Mouse (Mus musculus): ENCODE results near the gene Madcam1. TPM values are rescaled to one million over a fixed set of nuclear protein-coding genes. Genes with fewer than 3 reads are reported as not detected.

The Madcam1 gene
- not detected for total RNA-seq (2023)

DNA sequence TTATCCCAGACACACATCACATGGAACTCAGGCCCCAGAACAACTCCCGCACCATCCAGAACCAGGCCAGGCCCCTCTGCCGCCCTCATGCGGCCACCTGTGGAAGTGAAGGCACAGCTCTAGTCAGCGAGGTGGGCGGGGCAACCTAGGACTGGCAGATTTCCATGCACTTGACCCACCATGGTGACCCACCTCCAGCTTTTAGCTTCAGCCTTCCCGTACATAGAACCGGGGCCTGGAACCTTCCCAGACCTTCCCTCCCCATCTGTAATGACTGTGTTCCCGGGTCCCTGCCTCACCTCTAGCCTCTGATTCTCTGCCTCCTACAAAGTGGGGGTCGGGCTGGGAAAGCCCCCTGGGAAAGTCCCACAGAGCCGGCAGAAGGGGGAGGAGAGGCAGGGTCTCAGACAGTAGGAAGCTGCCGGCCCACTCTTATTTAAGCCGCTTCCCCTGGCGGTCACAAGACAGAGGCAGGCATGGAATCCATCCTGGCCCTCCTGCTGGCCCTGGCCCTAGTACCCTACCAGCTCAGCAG is at the start of gene Madcam1:
Gene Madcam1, plus strand, starts transcription at position 429 of the 535 bp plus-strand sequence.

GRCm38 (mm10) chr10:79637128-79638110 is 26.9 kb upstream of the Madcam1 start, which contains the start of gene Shc2:
Shc2 (minus strand) TSS chr10:79637918.

DNA sequence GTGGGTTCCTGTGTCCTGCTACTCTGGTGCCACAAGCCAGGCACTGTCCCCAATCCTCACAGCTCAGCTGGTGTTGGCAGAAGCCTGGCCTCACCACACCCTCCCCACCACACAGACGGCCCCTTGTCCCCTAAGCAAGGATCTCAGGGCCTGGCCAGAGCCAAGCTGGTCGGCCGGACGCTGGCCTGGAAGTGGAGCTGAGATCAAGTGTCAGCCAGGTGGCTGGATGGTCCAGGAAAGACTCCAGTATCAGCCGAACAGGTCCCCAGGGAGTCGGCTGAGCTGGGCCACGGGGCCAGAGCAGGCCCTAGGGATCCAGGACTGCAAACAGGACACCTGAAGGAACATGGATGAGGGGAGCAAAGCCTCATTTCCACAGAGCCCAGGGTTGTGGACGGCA is 18.6 kb upstream of the Madcam1 start, which contains the start of gene Odf3l2:
Gene Odf3l2, minus strand, starts transcription at position 28 of the 400 bp plus-strand sequence.

DNA sequence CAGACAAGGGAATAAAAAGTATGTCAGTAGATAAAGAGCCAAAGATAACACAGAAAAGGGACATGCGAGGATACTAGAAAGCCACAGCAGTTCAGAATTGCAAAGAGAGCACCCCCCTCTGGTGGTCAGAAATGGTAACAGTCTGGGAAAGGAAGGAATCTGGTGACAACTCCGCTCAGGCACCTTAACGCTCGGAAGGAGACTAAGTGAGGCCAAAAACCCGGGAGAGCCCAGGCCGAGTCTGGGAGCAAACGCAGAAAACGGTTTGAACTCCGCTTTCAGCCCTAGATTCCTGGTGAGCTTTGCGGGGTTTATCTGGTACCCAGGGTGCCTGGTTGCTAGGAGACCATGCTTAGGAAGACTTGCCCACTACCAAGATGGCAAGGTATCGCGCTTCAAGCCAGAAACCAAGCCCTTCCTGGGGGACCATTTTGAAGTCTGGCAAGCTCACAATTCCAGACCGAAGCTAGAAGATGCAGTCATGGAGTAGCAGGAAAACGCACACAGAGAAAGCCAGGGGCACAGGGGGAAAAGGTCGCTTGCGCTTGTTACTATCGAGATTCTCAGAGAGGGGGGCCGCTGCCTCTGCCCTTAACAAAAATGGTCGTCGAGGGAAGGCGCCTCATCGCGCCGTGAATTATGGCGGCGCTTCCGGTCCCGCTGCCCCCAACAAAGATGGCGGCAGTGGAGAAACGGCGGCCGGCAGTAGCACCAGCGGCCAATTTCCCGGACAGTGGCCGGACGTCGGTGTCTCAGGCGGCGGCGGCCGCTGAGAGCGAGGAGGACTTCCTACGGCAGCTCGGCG is 4.6 kb downstream of the Madcam1 start, which contains the start of gene Tpgs1:
Gene Tpgs1, plus strand, starts transcription at position 599 of the 805 bp plus-strand sequence.

DNA sequence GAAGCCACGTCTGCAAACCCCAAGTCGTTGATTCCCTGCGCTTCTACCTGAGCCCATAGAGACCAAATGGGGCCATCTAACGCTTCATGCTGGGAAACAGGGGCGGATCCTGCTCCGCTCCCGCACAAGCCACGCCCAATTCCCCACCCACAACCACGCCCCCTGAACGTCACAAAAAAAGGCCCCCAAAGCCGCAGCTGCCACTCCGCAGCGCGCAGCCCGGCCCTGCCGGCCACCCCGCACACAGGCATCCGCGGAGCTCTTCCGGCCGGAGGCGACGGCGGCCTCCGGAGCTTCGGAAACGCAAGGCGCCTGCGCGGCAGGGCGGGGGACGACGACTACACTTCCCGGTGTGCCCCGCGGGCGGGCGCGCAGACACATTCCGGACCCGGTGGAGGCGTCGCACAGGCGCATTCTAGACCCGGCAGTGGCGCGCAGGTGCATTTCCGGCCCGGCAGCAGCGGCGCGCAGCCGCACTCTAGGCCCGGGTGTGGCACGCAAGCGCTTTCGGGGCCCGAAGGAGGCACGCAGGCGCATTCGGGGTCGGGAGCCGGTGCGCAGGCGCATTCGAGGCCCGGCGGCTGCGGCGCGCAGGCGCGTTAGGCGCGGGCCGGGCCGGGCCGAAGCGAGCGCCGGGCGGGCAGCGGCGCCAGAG is 17.4 kb downstream of the Madcam1 start, which contains the start of gene Cdc34:
Gene Cdc34, plus strand, starts transcription at position 605 of the 655 bp plus-strand sequence.

DNA sequence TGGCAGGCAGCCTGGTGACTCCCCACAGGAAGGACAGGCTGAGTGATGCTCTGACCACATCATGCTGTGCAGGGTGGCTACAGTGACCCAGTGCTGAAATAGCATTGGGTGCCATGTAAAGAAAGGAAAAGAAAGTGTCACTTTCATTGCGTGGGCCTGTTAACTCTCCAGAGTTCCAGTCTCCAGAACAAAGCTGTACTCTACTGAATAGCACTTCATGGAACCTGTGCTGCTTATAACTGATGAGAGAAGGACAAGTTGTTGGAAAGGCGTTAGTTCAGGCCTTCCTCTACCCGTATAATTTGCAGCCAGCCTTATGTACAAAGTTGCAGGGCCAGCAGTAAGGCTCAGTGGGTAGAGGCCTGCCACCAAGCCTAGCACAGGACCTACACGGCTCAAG is 24.4 kb downstream of the Madcam1 start, which contains the start of gene Gzmm:
Gene Gzmm, plus strand, starts transcription at position 301 of the 400 bp plus-strand sequence.

GRCm38 (mm10) chr10:79704065-79704969 is 40.0 kb downstream of the Madcam1 start, which contains the start of gene Bsg:
Bsg (plus strand) TSS chr10:79704491.

GRCm38 (mm10) chr10:79716254-79716987 is 52.1 kb downstream of the Madcam1 start, which contains the start of gene Hcn2:
Hcn2 (plus strand) TSS chr10:79716634.

Other genes starting within 250 kb of the Madcam1 start
- not detected for gene Vmn2r83, start 195.8 kb upstream of the Madcam1 start, total RNA-seq (2023)
- gene Plpp2, start 130.8 kb upstream of the Madcam1 start, total RNA-seq (2023), result 1 to 10 TPM; 3.9 to 4.1 TPM
- gene Mier2, start 109.4 kb upstream of the Madcam1 start, total RNA-seq (2023), result 10 to 100 TPM; 43.0 to 53.7 TPM
- gene Theg, start 77.2 kb upstream of the Madcam1 start, total RNA-seq (2023), result under 1 TPM in 1 of 2 experiments, not detected in 1; 0.93 TPM
- gene C2cd4c, start 50.5 kb upstream of the Madcam1 start, total RNA-seq (2023), result not detected
- not detected for gene Shc2, start 26.6 kb upstream of the Madcam1 start, total RNA-seq (2023)
- gene Odf3l2, start 18.8 kb upstream of the Madcam1 start, total RNA-seq (2023), result not detected
- gene Tpgs1, start 4.8 kb downstream of the Madcam1 start, total RNA-seq (2023), result 10 to 100 TPM; 18.5 to 20.8 TPM
- 10 to 100 TPM; 63.2 to 75.0 TPM for gene Cdc34, start 17.6 kb downstream of the Madcam1 start, total RNA-seq (2023)
- gene Gzmm, start 24.5 kb downstream of the Madcam1 start, total RNA-seq (2023), result 1 to 10 TPM; 1.6 to 1.9 TPM
- 100 to 1,000 TPM; 103 to 111 TPM for gene Bsg, start 39.9 kb downstream of the Madcam1 start, total RNA-seq (2023)
- under 1 TPM; 0.18 to 0.35 TPM for gene Hcn2, start 52.1 kb downstream of the Madcam1 start, total RNA-seq (2023)
- 10 to 100 TPM; 64.8 to 74.2 TPM for gene Polrmt, start 82.0 kb downstream of the Madcam1 start, total RNA-seq (2023)
- not detected for gene Fgf22, start 90.5 kb downstream of the Madcam1 start, total RNA-seq (2023)
- 10 to 100 TPM; 56.5 to 58.6 TPM for gene Rnf126, start 102.4 kb downstream of the Madcam1 start, total RNA-seq (2023)
- 1 to 10 TPM; 1.8 to 2.0 TPM for gene Fstl3, start 112.7 kb downstream of the Madcam1 start, total RNA-seq (2023)
- not detected for gene Prss57, start 126.4 kb downstream of the Madcam1 start, total RNA-seq (2023)
- gene Palm, start 129.0 kb downstream of the Madcam1 start, total RNA-seq (2023), result 1 to 10 TPM; 4.9 to 5.1 TPM
- gene Misp, start 156.4 kb downstream of the Madcam1 start, total RNA-seq (2023), result under 1 TPM in 1 of 2 experiments, not detected in 1; 0.23 TPM
- 100 to 1,000 TPM; 437 to 440 TPM for gene Ptbp1, start 189.9 kb downstream of the Madcam1 start, total RNA-seq (2023)
- gene Prtn3, start 209.9 kb downstream of the Madcam1 start, total RNA-seq (2023), result not detected
- under 1 TPM; 0.47 to 0.70 TPM for gene Plppr3, start 210.1 kb downstream of the Madcam1 start, total RNA-seq (2023)
- gene Elane, start 221.7 kb downstream of the Madcam1 start, total RNA-seq (2023), result not detected
- not detected for gene Cfd, start 226.3 kb downstream of the Madcam1 start, total RNA-seq (2023)
- gene Med16, start 244.4 kb downstream of the Madcam1 start, total RNA-seq (2023), result 10 to 100 TPM; 73.7 to 75.0 TPM
- not detected for gene Gm26602, start 246.3 kb downstream of the Madcam1 start, total RNA-seq (2023)